Mouse (Mus musculus): ENCODE data around the gene Abcc9. TPM values are rescaled to one million over a fixed set of nuclear protein-coding genes. Genes with fewer than 3 reads are reported as not detected.

Abcc9 gene
- total RNA-seq, 2 experiments from 2014 or later = 126 to 127 TPM

DNA sequence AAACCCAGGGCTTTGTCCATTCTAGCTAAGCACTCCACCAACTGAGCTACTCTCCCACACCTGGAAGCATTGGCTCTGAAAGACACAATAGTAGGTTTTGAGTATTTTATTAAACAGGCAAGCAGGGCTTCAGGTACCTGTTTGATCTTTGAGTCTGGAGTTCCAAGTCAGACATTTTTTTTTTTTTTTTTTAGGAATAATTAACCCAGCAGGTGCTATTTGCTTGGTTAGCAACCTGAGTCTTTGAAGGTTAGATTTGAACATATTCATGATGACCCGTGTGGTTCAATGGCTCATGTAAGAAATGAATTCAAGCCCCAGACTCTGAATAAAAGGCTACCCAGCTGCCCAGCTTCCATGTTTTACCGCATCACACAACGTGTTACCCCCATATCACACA is 137.4 kb downstream of the Abcc9 start:
- intact Hi-C loops (cut with DNase I; ENCODE audit: low total_unique reads) = no loop called here
- DNase-seq = no peak

DNA sequence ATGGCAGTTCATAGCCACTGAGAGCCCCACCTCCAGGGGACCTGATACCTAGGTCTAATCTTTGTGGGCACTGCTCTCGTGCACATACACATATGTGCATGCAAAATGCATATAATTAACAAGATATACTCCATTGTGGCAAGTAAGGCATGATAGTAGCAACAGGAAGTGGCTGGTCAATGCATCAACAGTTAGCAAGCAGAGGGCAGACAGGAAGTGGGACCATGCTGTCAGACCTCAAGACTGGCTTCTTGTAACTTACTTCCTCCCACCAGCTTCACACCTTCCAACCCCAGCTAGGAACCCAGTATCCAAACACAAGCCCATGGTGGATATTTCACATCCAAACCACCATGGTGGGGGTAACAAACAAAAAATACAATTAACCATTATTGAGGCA is 141.0 kb downstream of the Abcc9 start:
- no peak for DNase-seq
- intact Hi-C loops (cut with DNase I; ENCODE audit: low total_unique reads) = no loop called here

DNA sequence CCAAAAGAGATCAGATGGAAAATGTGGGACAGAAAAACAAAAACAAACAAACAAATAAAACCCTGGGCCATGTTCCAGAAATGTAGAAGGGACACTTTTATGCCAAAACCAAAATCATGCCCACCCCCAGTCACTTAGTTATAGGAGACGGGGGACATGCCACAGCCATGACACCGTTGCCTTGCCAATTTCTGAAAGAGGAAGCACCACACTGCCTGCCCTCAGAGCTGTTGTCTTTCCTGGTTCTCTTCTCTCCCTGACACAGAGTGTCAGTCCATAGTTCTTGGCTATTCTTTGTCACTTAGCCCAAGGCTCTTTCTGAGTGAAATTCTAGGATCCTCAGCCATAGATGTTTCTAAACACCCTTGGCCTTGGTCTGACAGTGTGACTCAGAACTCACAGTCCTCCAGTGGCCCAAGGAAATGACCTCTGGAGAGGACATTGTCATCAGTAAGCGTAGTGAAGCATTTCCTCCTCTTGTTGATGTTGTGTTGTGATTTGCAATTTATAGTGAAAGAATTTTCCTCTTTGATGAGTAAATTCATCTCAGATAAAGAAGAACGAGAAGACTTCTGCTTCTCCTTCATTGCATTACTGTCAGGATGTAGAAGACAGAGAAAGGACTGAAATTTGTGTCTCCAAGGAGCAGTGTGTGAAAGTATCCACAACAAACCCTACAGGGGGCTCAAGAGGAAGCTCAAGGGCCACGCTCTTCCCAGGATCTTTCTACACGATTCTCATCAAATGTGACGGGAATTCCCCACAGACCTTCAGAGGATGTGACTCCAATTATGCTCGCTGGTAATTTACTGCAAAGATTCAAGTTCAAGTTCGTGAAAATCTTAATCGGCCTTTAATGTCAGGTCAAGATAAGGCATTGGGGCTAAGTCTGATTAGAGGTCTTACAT is 143.1 kb downstream of the Abcc9 start:
- intact Hi-C loops (cut with DNase I; ENCODE audit: low total_unique reads) = no loop called here
- no peak for DNase-seq

DNA sequence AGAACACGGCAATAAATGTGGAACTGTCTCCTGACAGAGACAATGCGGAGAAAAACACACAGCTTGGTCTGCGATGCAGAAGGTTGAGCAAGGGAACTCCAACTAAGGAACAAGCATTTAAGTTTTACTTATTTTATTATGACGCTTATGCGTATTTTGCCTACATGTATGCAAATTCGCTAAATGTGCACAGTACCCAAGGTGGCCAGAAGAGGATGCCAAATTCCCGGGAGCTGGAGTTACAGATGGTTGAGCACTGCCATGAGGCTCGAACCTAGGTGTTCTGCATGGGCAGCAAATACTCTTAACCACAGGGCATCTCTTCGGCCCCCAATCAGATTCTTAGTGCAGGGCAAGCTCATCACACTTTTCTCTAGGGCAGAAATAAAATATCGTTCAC is 144.0 kb downstream of the Abcc9 start:
- no peak for DNase-seq
- intact Hi-C loops (cut with DNase I; ENCODE audit: low total_unique reads) = no loop called here

DNA sequence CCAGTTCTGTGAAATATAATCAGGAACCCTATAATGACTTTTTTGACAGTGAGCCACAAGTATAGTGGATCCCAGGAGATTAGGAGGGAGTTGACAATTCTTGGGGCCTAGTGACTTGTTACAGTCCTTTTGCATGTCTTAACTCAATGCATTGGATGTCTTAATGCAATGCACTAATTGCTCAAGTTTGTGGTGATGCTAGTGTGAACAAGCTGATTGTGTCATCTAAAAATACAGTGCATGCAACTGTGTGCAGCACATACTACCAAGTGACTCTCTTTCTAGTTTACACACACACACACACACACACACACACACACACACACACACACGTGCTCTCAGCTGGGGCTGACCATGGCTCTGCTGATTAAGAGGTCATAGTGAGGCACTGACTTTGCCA is 146.1 kb downstream of the Abcc9 start:
- no peak for DNase-seq
- intact Hi-C loops (cut with DNase I; ENCODE audit: low total_unique reads) = no loop called here

DNA sequence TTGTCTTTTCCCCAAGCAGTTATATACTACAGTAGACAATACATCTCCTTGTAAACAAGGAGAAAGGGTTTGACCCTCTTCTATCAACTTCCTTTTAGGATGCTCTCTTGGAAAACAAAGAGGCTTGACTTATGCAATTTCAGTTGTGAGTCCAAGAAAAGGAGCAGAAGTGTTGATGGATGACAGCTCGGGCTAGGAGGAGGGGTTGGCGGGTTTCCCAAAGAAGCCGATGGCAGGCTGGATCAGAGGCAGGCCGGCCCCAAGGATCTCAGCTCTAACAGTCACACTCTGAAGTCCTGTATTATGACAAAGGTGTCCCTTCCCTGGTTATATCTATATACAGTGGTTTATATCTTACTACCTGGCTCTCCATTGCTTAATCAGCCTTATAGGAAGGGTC is 150.6 kb downstream of the Abcc9 start:
- intact Hi-C loops (cut with DNase I; ENCODE audit: low total_unique reads) = no loop called here

DNA sequence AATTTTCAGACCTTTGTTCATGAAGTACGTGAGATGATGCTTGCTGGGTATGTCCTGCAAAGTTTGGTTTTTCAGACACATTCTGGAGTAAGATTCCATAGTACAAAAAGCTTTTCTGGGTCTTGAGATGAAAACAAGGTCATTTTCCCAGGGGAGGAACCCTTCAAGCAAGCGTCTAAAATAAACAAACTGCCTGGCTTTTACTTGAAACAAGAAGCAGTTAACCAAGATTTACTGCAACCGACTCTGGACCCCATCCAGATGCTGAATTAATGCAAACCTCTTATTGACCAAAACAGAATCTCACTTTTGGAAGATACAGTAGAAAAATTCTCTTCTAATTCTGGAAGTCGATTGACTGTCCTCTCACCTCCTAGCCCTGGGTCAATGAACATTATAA is 151.2 kb downstream of the Abcc9 start:
- DNase-seq = no peak
- intact Hi-C loops (cut with DNase I; ENCODE audit: low total_unique reads) = no loop called here

More for the DNA sequence above, 150.6 kb downstream of the Abcc9 start:
- DNase-seq = no peak

DNA sequence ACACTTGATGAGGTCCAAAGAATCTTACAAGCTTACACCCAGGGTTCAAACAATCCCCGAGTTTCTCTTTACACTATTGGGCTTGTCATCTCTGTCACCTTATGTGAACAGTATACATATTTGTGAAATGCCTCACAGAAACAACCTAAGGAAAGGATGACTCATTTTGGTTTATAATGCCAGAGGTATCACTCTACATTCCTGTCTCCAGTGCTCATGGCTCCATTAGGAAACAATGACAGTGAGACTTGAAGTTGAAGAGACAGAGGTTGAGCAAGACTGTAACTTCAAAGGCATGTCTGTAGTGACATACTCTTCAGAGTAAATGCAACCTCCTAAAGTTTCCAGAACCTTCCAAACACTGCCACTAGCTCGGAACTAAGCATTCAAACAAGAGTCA is 153.7 kb downstream of the Abcc9 start:
- intact Hi-C loops (cut with DNase I; ENCODE audit: low total_unique reads) = no loop called here
- no peak for DNase-seq

DNA sequence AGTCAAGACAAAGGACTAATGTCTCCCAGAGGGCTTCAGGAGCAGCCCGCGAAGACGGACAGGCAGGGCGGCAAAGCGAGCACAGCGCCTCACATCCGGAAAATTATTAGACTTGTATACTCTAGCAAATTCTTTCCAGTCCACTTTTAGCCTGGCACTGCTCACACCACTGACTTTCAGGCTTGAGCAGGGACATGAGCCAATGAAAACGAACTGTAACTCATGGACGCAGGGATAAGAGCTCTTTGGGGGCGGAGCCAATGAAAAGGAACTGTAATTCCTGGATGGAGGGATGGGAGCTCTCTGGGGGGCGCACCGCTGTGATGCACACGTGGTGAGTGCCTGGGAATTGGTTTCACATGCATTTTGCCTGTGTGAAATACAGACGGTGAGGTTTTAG is 157.0 kb downstream of the Abcc9 start:
- no peak for DNase-seq
- intact Hi-C loops (cut with DNase I; ENCODE audit: low total_unique reads) = no loop called here

DNA sequence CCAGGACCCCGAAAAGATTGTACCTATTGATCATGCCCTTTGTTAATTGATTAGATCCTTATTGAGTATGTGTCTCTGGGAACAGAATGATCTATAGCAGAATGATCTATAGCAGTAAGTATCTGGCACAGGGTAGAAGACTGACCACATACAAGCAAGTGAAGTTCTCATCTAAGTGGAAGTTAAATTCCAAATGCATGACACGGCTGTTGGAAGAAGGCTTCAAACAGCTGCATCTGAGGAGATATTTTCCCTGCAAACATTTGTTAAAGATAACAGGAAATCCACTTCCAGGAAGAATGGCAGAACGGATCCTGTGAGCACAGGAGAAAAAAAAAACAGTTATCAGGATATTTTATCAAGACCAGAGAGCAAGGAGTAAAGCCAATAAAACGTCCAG is 158.5 kb downstream of the Abcc9 start:
- DNase-seq = no peak
- intact Hi-C loops (cut with DNase I; ENCODE audit: low total_unique reads) = no loop called here

DNA sequence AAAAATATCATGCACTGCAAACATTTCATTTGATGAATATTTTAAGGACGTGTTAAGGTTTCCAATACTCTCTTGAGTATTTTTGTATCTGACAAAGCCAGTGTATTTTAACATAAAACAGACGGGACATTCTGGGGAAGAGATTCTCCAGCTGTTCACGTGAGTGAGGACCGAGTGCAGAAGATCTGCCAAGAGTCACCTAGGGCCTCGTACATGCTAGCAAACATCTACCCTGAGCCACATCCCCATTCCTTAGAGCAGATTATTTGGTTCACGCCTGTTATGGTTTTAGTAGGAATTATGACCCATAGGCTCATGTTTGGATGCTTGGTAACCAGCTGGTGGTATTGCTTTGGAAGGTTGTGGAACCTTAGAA is 159.3 kb downstream of the Abcc9 start:
- DNase-seq = no peak
- intact Hi-C loops (cut with DNase I; ENCODE audit: low total_unique reads) = no loop called here

DNA sequence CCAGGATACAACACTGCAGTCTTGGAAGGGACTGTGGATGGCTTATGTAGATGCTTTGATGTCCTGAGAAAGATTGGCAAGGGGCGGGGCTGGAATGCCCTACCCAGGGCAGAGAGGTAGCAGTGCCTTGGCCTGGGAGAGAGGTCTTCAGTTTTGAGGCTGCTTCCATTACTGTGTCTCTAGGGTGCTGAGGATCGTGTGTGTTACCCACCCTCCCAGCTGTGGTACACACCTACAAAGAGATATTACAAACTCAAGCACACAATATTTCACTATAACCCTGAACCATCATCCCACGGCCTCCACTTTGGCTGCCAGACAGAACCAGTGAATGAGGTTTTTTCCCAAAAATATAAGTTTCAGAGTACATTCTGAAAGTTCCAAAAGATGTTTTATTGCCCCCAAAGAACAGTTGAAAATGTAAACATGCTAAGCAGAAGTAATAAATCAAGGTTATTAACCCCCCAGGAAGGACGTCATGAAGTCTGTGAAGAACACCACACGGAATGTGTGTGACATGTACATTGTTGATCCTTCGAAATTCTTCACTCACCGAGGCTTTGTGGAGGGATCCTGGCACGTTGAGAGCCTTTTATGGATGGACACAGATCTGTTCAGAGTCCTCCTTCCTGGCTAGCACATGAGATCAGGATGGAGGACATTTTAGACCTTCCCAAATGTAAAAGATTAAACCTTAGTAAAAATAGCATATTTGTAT is 159.9 kb downstream of the Abcc9 start:
- DNase-seq = no peak
- intact Hi-C loops (cut with DNase I; ENCODE audit: low total_unique reads) = no loop called here

DNA sequence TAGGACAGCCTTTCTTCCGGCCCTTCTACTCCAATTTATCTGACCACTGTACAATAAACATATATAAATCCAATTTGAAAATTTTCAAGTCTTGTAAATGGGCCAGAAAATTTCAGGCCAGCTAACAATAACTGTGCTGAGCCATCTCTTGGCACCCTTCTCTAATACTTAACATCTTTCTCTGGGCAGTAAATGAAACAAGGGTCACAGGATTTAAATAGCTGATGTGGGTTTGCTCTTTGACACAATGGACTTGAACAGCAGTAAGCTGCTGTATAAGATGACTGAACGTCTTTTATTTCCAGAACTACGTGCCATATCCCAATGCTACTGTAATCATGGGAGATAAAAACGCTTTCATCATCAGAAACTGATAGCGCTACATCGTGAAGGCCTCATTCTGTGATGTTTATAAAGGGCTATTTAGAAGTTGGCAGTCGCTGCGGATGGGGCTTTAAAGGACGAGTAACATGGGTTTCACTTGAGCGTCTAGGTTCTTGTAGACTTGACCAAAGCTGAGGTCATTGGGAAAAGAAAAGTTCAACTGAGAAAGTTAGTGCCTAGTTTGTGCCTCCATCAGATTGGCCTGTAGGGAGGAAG is 161.5 kb downstream of the Abcc9 start:
- intact Hi-C loops (cut with DNase I; ENCODE audit: low total_unique reads) = no loop called here
- DNase-seq = no peak

DNA sequence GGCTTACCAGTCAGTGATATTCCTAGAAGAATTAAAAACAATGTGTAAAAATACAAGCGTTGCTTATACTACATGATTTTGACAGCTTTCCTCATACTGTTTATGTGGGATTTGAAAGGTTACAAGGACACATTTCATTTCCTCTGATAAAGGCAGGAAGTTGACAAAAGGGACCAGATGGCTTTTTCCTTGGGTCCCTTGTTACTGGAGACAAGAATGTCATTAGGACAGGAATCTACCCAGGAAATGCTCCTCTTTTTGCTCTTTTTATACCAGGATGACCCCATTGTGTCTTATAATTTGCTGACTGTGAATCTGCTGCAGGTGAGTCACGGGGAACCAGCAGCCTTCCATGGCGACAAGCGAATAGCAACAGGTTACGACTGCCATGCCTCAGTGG is 162.0 kb downstream of the Abcc9 start:
- no peak for DNase-seq
- intact Hi-C loops (cut with DNase I; ENCODE audit: low total_unique reads) = no loop called here

DNA sequence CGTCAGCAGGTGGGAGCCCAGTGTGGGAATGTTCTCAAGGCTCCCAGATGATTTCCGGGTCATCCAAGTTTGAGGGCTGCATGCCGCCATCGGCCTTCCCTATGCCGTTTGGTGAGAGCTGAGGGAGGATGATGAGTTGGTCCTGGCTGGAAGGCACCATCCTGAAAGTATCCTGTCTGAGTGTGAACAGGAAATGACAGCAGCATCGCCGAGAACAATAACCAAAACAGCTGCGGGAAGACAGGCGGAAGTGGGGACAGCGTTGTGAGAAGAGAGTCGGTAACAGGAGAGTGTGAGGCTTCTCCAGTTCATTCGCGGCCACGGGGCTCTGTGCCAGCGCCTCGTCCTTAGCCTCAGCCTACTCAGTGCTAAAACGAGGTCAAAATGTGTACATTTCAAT is 163.6 kb downstream of the Abcc9 start:
- peak; percentile 57 for DNase-seq
- intact Hi-C loops (cut with DNase I; ENCODE audit: low total_unique reads) = no loop called here

Other genes with a start within 250 kb of the Abcc9 start
- under 1 TPM in 1 of 2 experiments, not detected in 1; 0.31 TPM for gene Gys2, start 229.2 kb downstream of the Abcc9 start, total RNA-seq (2021)
- 100 to 1,000 TPM; 112 to 138 TPM for gene Ldhb, start 194.4 kb downstream of the Abcc9 start, total RNA-seq (2021)
- gene Kcnj8, start 130.7 kb downstream of the Abcc9 start, total RNA-seq (2021) = 10 to 100 TPM; 20.7 to 21.4 TPM
- 10 to 100 TPM; 24.9 to 31.1 TPM for gene Cmas, start 54.4 kb upstream of the Abcc9 start, total RNA-seq (2021)
- gene Sult6b2, start 102.2 kb upstream of the Abcc9 start, total RNA-seq (2021) = not detected